In the genomic region with DNA sequence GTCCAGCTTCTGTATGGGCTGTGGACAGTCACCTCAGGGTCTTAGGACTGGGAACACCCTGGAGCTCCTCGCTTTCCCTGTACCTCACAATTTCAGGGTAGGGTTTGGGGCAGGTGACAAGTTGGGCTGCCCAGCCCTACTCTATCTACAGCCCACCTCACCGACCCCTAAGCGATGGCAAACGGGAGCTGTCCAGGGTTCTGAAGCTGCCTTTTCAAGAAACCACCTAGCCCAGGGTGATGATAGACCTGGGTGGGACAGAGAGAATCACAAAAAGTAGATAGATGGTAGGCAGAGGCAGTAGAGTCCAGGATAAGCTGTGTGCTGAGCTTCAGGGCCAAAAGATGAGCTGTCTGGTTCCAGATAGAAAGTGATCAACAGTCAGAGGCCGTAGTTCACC, we compare ENCODE assay signal across 18 mouse cellular contexts.
A peak's percentile ranks its signal among the peaks of the same experiment; 100 is the strongest.
DNase-seq lines count a peak whose midpoint lies in the region; ATAC-seq and TF ChIP-seq lines count a peak whose summit lies in the region.
"Had no signal": no experiment of that assay in that cellular context is flagged by ENCODE, and none has a peak within 500 bp of the region (broad histone marks: within the 10 kb centered on the region; RNA-seq: fewer than 3 reads in every experiment).

No protein-coding gene starts in this region.

- no peak for ATAC-seq in kidney, postnatal 0 days (replicated peaks; ENCODE audit: low FRiP score, low read depth)
- ATAC-seq in limb, embryonic 11.5 days (ENCODE audit: insufficient number of reproducible peaks, low FRiP score, low TSS enrichment, low read depth): no peak
- ATAC-seq: CD4-positive, CD25-positive, alpha-beta regulatory T cell, adult 4 months; forebrain, postnatal 0 days; Patski had no signal

- intact Hi-C loops in gastrocnemius, postnatal 14 days (cut with DNase I; ENCODE audit: low total_unique reads): no loop called here
- intact Hi-C loops in left cerebral cortex, adult 2 months (cut with DNase I): no loop called here

- H3K4me1 ChIP-seq in kidney, postnatal 0 days (replicated peaks; ENCODE audit: insufficient read depth, low read length): no peaks in the 10 kb centered on the region
- no peaks in the 10 kb centered on the region for H3K4me1 ChIP-seq in MEL (ENCODE audit: control insufficient read depth in 1 of 2, insufficient read depth in 2 of 2, low read length in 2 of 2)
- no peaks in the 10 kb centered on the region for H3K4me1 ChIP-seq in limb, embryonic 11.5 days (ENCODE audit: control insufficient read depth, insufficient read depth, low read length)
- H3K4me1 ChIP-seq: heart, embryonic 10.5 days; limb, embryonic 15.5 days; midbrain, embryonic 12.5 days; stomach, embryonic 15.5 days had no signal

- no peak overlapping the region for H3K4me3 ChIP-seq in kidney, postnatal 0 days (replicated peaks; ENCODE audit: low read depth, low read length)
- H3K4me3 ChIP-seq in MEL (ENCODE audit: control insufficient read depth in 1 of 2, insufficient read depth in 1 of 2, low read depth in 2 of 2, low read length in 2 of 2): no peak overlapping the region
- no peak overlapping the region for H3K4me3 ChIP-seq in limb, embryonic 11.5 days (ENCODE audit: low read depth, low read length)
- no peak overlapping the region for H3K4me3 ChIP-seq in left cerebral cortex, adult 2 months
- H3K4me3 ChIP-seq: heart, embryonic 10.5 days; limb, embryonic 15.5 days; midbrain, embryonic 12.5 days; stomach, embryonic 15.5 days had no signal

- H3K36me3 ChIP-seq in kidney, postnatal 0 days (ENCODE audit: insufficient read depth, low read length): no peaks in the 10 kb centered on the region
- H3K36me3 ChIP-seq in MEL (ENCODE audit: control insufficient read depth in 1 of 2, insufficient read depth in 2 of 2, low read length in 2 of 2): no peaks in the 10 kb centered on the region
- no peaks in the 10 kb centered on the region for H3K36me3 ChIP-seq in limb, embryonic 11.5 days (ENCODE audit: control insufficient read depth, insufficient read depth, low read length)
- H3K36me3 ChIP-seq: heart, embryonic 10.5 days; limb, embryonic 15.5 days; midbrain, embryonic 12.5 days; stomach, embryonic 15.5 days had no signal

- peak; percentile 24 for DNase-seq in kidney, postnatal 0 days (ENCODE audit: low spot score)
- no peak for DNase-seq in kidney, postnatal 36 days
- DNase-seq in MEL (ENCODE audit: low read depth, low spot score): peak; percentile 1
- peak; percentile 63 for DNase-seq in embryo, embryonic 10.5 days (ENCODE audit: low spot score)
- DNase-seq in limb, embryonic 11.5 days (ENCODE audit: low spot score): peak; percentile 76
- DNase-seq in gastrocnemius, postnatal 14 days: no peak
- no peak for DNase-seq in left cerebral cortex, adult 2 months (ENCODE audit: extremely low spot score in 1 of 2, low spot score in 2 of 2)
- DNase-seq in layer of hippocampus, adult 8-10 months (ENCODE audit: low spot score in 2 of 2): no peak
- DNase-seq: adrenal gland, adult 8-10 months; cerebellum, postnatal 10 days; forebrain, postnatal 0 days; gastrocnemius, postnatal 10 days had no signal

- no peaks in the 10 kb centered on the region for H3K9me3 ChIP-seq in kidney, postnatal 0 days (replicated peaks; ENCODE audit: low read length)
- no peaks in the 10 kb centered on the region for H3K9me3 ChIP-seq in MEL (replicated peaks; ENCODE audit: insufficient read depth, low read length)
- H3K9me3 ChIP-seq in limb, embryonic 11.5 days (ENCODE audit: control insufficient read depth, low read length): no peaks in the 10 kb centered on the region; the same call in 1 of the 2 replicates
- H3K9me3 ChIP-seq: heart, embryonic 10.5 days; limb, embryonic 15.5 days; midbrain, embryonic 12.5 days; stomach, embryonic 15.5 days had no signal

- TF ChIP-seq EP300 in MEL (IDR thresholded peaks at IDR 0.05; ENCODE audit: low read depth in 1 of 2, low read length in 2 of 2): no peak

- TF ChIP-seq CTCF in kidney, postnatal 0 days (IDR thresholded peaks at IDR 0.05; ENCODE audit: low read depth): no peak
- no peak for TF ChIP-seq CTCF in MEL (IDR thresholded peaks at IDR 0.05 in 2 of 3, conservative IDR thresholded peaks at IDR 0.05 in 1 of 3; ENCODE audit: control insufficient read depth in 1 of 3, insufficient read depth in 1 of 3, low read depth in 2 of 3, low read length in 3 of 3, poor library complexity in 1 of 3, severe bottlenecking in 1 of 3)
- no peak for TF ChIP-seq CTCF in left cerebral cortex, adult 2 months (IDR thresholded peaks at IDR 0.05)

- no peaks in the 10 kb centered on the region for H3K27me3 ChIP-seq in kidney, postnatal 0 days (ENCODE audit: insufficient read depth, low read length)
- H3K27me3 ChIP-seq in MEL (ENCODE audit: control insufficient read depth in 1 of 2, insufficient read depth in 2 of 2, low read length in 2 of 2): no peaks in the 10 kb centered on the region
- no peaks in the 10 kb centered on the region for H3K27me3 ChIP-seq in limb, embryonic 11.5 days (ENCODE audit: control insufficient read depth, insufficient read depth, low read length)
- H3K27me3 ChIP-seq: limb, embryonic 15.5 days; Patski; stomach, embryonic 15.5 days had no signal

- no peak overlapping the region for H3K4me2 ChIP-seq in kidney, postnatal 0 days (ENCODE audit: low read length)
- H3K4me2 ChIP-seq in limb, embryonic 11.5 days (ENCODE audit: low read depth, severe bottlenecking): no peak overlapping the region
- H3K4me2 ChIP-seq: limb, embryonic 15.5 days; midbrain, embryonic 12.5 days; stomach, embryonic 15.5 days had no signal

- H3K27ac ChIP-seq in kidney, postnatal 0 days: no peak overlapping the region
- no peak overlapping the region for H3K27ac ChIP-seq in MEL (ENCODE audit: control insufficient read depth, low read depth, low read length)
- no peak overlapping the region for H3K27ac ChIP-seq in limb, embryonic 11.5 days (replicated peaks; ENCODE audit: low read depth, low read length)
- H3K27ac ChIP-seq in left cerebral cortex, adult 2 months: no peak overlapping the region
- H3K27ac ChIP-seq: heart, embryonic 10.5 days; limb, embryonic 15.5 days; midbrain, embryonic 12.5 days; stomach, embryonic 15.5 days had no signal

- H3K79me2 ChIP-seq in MEL (ENCODE audit: control insufficient read depth, insufficient read depth, low read length, poor library complexity): no peaks in the 10 kb centered on the region

- WGBS in kidney, postnatal 0 days: 35% methylated on average over 5 of the region's 5 CpGs
- WGBS in limb, embryonic 11.5 days: 39% methylated on average over 5 of the region's 5 CpGs

- H3K9ac ChIP-seq in kidney, postnatal 0 days (ENCODE audit: low read depth, low read length): no peak overlapping the region
- H3K9ac ChIP-seq in MEL (ENCODE audit: control insufficient read depth, low read depth, low read length, poor library complexity, severe bottlenecking): no peak overlapping the region
- H3K9ac ChIP-seq in limb, embryonic 11.5 days (ENCODE audit: low read length): no peak overlapping the region
- H3K9ac ChIP-seq: forebrain, postnatal 0 days; limb, embryonic 15.5 days; midbrain, embryonic 12.5 days; stomach, embryonic 15.5 days had no signal

- TF ChIP-seq POLR2A in MEL (IDR thresholded peaks at IDR 0.05; ENCODE audit: control insufficient read depth in 1 of 2, insufficient read depth in 1 of 2, low read depth in 1 of 2, low read length in 2 of 2, poor library complexity in 1 of 2): no peak

- TF ChIP-seq RAD21 in MEL (IDR thresholded peaks at IDR 0.05; ENCODE audit: low read depth, low read length): no peak

TF ChIP-seq in MEL, 35 proteins besides CTCF, POLR2A, EP300 and RAD21:
- no peak for TF ChIP-seq E2F4 (IDR thresholded peaks at IDR 0.05; ENCODE audit: borderline replicate concordance, low read depth, low read length)
- no peak for TF ChIP-seq MAFK (IDR thresholded peaks at IDR 0.05; ENCODE audit: borderline replicate concordance, low read depth, low read length)
- TF ChIP-seq GATA1 (IDR thresholded peaks at IDR 0.05; ENCODE audit: low read depth, low read length): no peak
- no peak for TF ChIP-seq MXI1 (IDR thresholded peaks at IDR 0.05; ENCODE audit: low read depth, low read length)
- no peak for TF ChIP-seq SIN3A (IDR thresholded peaks at IDR 0.05; ENCODE audit: low read length)
- no peak for TF ChIP-seq TAL1 (IDR thresholded peaks at IDR 0.05; ENCODE audit: low read length)
- no peak for TF ChIP-seq TBP (IDR thresholded peaks at IDR 0.05; ENCODE audit: low read depth, low read length)
- no peak for TF ChIP-seq ZC3H11A (IDR thresholded peaks at IDR 0.05; ENCODE audit: low read depth, low read length)

Comparison
In these comparisons a context has a peak if more than half of its experiments do, and no peak if none do; other contexts are left out.
1. DNase-seq: peak in kidney, postnatal 0 days (single experiment), MEL (single experiment), embryo, embryonic 10.5 days (single experiment) and limb, embryonic 11.5 days (single experiment); none in kidney, postnatal 36 days (0 of 2), gastrocnemius, postnatal 14 days (single experiment), left cerebral cortex, adult 2 months (0 of 2) and layer of hippocampus, adult 8-10 months (0 of 2).